Mouse (Mus musculus) brown adipose tissue, adult 24 weeks (tissue): ENCODE data around the gene Elk4. TPM values are rescaled to one million over a fixed set of nuclear protein-coding genes. Genes with fewer than 3 reads are reported as not detected.
A peak's percentile ranks its signal among the peaks of the same experiment; 100 is the strongest.

Experiments used
- H3K27ac ChIP-seq: fragments of 200-500 bp; replicated peaks from 2 replicates; pipeline ENCODE4 v1.5.1; 2012; ENCODE audit warnings: low read depth, mild to moderate bottlenecking, low read length
- H3K4me1 ChIP-seq: fragments of 200-500 bp; 2 replicates; pipeline ENCODE4 v1.6.1; 2012; ENCODE audit warnings: low read length, mixed read lengths; ENCODE audit not compliant: control insufficient read depth, insufficient read depth, insufficient read length
- H3K4me3 ChIP-seq: fragments of 200-500 bp; 2 replicates; pipeline ENCODE4 v1.5.1; 2012; ENCODE audit warnings: low read depth, mild to moderate bottlenecking, low read length, moderate library complexity; ENCODE audit not compliant: insufficient read depth
- polyA plus RNA-seq: library from polyadenylated mRNA; stranded (reverse); fragments of >200 nt; gene quantifications from 2 replicates; pipeline ENCODE4 v1.2.4, GENCODE M21; 2012; ENCODE audit not compliant: missing spikeins, insufficient read depth, insufficient read length

The Elk4 gene
- 38.8 and 47.3 TPM in 2 replicates for polyA plus RNA-seq

- H3K4me3 ChIP-seq: peak within 1 kb of the TSS; percentile 92
- peaks cover 30% of the 10 kb centered on the region for H3K4me1 ChIP-seq
These were observed at the start of gene Elk4 for GRCm38 (mm10) chr1:132007282-132007815. Gene Elk4 (plus strand): TSS chr1:132007607.

GRCm38 (mm10) chr1:131961004-131961403, 46.4 kb upstream of the Elk4 start:
- Histone ChIP-seq H3K27ac (no peak overlapping the region), H3K4me3 (no peak overlapping the region), H3K4me1 (no peaks in the 10 kb centered on the region)

More at GRCm38 (mm10) chr1:132007282-132007815, at the start of gene Elk4:
- H3K27ac ChIP-seq: peak within 1 kb of the TSS; percentile 99

- H3K4me3 ChIP-seq: peak within 1 kb of the TSS; percentile 69
- H3K4me1 ChIP-seq: no peaks in the 10 kb centered on the region
- H3K27ac ChIP-seq: no peak within 1 kb of the TSS
These were observed 44.8 kb upstream of the Elk4 start, which contains the start of gene Slc45a3 for GRCm38 (mm10) chr1:131962606-131963084. Gene Slc45a3 (plus strand): TSS chr1:131962967.

- no peak overlapping the region for H3K27ac ChIP-seq
- no peaks in the 10 kb centered on the region for H3K4me1 ChIP-seq
- H3K4me3 ChIP-seq: peak overlapping the region; percentile 69
These were observed 44.1 kb upstream of the Elk4 start for GRCm38 (mm10) chr1:131963085-131963951.

- H3K4me1 ChIP-seq: no peaks in the 10 kb centered on the region
- H3K4me3 ChIP-seq: 0 out of 2 replicates have a peak overlapping the region, but pooled peaks have one; percentile 69
- H3K27ac ChIP-seq: no peak overlapping the region
These were observed 43.3 kb upstream of the Elk4 start for GRCm38 (mm10) chr1:131964100-131964499.

- Histone ChIP-seq H3K27ac (no peak overlapping the region), H3K4me3 (no peak overlapping the region), H3K4me1 (no peaks in the 10 kb centered on the region)
These were observed 42.8 kb upstream of the Elk4 start for GRCm38 (mm10) chr1:131964580-131964979.

GRCm38 (mm10) chr1:131965818-131966217, 41.6 kb upstream of the Elk4 start:
- Histone ChIP-seq H3K27ac (no peak overlapping the region), H3K4me3 (no peak overlapping the region), H3K4me1 (no peaks in the 10 kb centered on the region)

DNA sequence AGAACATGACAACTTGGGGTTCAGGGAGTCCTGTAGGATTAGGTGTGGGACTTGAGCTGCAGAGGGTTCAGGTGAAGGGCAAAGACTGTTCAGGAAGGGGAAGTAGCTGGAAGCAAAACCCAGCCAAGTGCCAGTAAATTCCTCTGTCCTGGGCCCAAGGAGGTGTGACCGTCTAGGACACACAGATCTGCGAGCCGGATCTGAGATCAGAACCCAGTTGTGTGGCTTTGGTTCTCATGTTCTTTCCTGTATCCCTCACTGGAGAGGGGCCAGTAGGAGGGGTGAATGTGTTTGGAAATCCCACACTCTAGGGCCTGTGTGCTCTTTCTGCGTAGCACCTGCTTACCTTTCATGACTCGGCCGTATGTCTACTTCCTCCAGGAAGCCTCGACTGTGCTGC, 40.1 kb upstream of the Elk4 start:
- Histone ChIP-seq H3K27ac (no peak overlapping the region), H3K4me3 (no peak overlapping the region), H3K4me1 (no peaks in the 10 kb centered on the region)

GRCm38 (mm10) chr1:131968556-131968955, 38.9 kb upstream of the Elk4 start:
- no peak overlapping the region for H3K27ac ChIP-seq
- H3K4me1 ChIP-seq: no peaks in the 10 kb centered on the region
- H3K4me3 ChIP-seq: no peak overlapping the region

DNA sequence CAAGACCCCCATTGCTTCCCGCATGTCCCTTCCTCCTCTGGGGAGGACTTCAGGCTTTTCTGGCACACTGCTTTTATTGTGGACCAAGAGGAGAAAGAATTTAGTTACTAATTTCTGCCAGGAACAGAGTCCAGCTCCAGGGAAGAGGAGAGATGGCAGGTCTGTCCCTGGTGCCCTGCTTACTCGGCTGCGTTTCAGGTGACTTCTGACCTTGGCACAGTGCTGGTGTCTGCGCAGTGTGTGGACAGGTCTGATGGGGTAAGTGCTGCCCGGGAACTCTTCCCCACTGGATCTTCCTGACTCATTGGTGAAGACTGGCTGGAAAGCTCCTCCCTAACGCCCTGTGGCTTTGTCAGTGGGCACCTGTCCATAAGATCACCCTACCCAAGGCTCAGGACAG, 38.4 kb upstream of the Elk4 start:
- no peak overlapping the region for H3K27ac ChIP-seq
- no peaks in the 10 kb centered on the region for H3K4me1 ChIP-seq
- H3K4me3 ChIP-seq: no peak overlapping the region

DNA sequence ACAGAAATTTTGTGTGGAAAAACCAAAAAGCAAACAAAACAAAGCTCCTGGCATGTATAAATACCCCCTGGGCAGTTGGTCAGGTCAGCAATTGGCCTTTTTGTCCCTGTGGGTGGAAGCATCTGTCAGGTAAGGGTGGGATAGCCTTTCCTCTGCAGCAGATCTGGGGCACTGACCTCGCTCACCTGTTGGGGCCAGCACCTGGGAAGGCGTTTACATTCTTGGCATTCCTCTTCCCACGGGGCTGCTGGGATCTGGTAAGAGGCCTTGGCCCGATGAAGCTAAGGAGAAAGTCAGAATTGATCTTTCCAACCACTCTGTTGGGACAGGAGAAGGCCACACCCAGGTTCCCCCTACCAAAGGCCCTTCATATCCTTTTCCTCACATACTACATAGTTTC, 37.6 kb upstream of the Elk4 start:
- Histone ChIP-seq H3K27ac (no peak overlapping the region), H3K4me1 (no peaks in the 10 kb centered on the region), H3K4me3 (no peak overlapping the region)

DNA sequence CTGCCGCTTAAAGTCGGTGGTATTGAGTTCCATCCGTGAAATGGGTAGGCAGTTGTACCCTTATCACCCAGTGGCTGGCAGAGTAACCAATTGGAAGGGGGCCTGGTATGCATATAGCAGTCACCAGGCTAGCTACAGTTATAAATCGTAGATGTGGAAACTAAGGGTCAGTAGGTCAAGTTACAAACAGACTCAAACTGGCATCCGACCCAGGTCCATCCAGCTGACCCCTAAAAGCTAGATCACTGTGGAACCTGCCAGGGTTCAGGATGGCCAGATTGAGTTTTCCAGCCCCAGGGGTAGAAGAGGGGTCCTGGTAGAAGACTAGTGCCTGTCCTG, 37.1 kb upstream of the Elk4 start:
- no peak overlapping the region for H3K4me3 ChIP-seq
- H3K27ac ChIP-seq: no peak overlapping the region
- H3K4me1 ChIP-seq: no peaks in the 10 kb centered on the region

DNA sequence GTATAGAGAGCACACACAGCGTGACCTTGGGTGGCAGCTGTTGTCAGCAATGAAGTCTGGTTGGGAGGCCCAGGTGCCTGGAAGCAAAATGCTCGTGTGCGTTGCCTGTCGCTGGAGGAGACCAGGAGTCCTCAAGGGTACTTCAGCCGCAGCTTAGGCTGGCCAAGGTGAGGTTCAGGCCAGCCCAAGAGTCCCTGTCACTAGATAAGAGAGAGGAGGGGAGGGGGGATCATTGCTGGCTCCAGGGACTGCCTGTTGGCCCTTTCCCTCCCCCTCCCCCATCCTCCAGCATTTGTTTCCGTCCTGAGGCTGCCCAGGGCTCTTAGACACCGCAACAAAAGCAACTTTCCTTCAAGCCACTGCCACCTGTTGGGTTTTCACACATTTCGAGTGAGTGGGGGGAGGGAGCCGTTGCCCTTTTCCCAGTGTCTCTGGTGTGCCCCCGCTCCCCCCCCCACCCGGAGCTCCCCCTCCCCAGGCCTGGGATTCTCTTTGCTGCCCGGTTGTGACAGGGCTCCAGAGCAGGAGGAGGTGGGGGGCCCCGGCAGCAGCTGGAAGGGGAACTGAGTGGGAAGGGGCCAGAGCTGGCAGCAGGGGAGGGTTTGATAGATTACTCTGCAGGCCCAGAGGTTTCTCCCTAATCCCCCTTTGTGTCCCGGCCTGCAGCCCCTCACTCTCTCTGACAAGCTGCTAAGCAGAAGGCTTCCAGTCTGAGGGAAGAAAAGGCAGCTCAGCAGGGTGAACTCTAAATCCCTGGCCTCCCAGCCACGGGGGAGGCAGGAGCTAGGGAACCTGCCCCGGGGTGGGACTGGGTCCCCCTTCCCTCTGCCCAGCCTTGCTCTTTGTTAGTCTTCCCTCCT, 36.5 kb upstream of the Elk4 start:
- H3K4me3 ChIP-seq: no peak overlapping the region
- no peaks in the 10 kb centered on the region for H3K4me1 ChIP-seq
- H3K27ac ChIP-seq: no peak overlapping the region

DNA sequence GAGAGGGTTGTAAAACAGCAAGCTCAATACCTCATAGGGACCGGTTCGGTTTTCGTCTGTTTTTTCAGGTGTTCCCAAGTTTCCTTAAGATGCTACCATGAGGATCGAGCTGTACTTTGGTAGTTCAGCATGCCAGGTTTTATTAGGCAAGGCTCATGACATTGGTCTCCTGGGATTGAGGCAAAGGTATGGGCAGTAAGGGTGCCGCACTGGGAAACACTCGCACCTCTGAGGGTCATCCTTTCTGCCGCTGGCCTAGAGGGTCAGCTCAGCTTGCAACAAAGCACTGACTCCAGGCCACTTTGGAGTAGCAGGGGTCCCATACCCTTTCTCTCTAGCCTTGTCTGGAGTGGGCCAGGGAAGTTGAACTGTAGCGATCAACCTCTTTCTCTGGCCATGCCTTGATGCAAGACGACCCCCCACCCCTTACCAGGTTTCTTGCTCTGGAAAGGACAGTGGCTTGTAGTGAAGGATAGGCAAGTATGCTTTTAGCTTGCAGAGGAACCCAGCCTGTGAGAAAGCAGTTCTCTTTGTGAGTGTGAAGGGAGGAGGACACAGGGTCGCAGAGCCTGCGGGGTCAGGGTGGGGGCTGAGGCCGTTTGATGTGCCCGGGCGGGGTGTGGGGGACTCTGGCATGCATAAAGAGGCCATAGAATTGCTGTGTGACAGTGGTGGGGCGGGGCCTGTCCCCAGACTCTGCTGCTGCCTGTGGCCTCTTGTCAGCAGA, 35.5 kb upstream of the Elk4 start:
- Histone ChIP-seq H3K4me1 (no peaks in the 10 kb centered on the region), H3K27ac (no peak overlapping the region), H3K4me3 (no peak overlapping the region)
